Mouse (Mus musculus) kidney, embryonic 14.5 days (tissue): Measurements from ENCODE around the gene Sc5d. TPM values are rescaled to one million over a fixed set of nuclear protein-coding genes. Genes with fewer than 3 reads are reported as not detected.

ENCODE experiments used
- ATAC-seq: fragments of 200-750 bp; cut with Nextera tagmentation; 2 replicates; pipeline ENCODE4 v1.8.0; 2017; ENCODE audit warnings: moderate number of reproducible peaks, mild to moderate bottlenecking, moderate TSS enrichment, moderate library complexity; ENCODE audit not compliant: low FRiP score, low TSS enrichment
- H3K27ac ChIP-seq: fragments of 300-500 bp; sonication (generic); 2 replicates; pipeline ENCODE4 v1.5.1; 2014; ENCODE audit warnings: low read depth, mild to moderate bottlenecking, low read length, moderate library complexity, mixed read lengths
- H3K27me3 ChIP-seq: fragments of 300-500 bp; sonication (generic); 2 replicates; pipeline ENCODE4 v1.6.1; 2014; ENCODE audit warnings: mild to moderate bottlenecking, low read length; ENCODE audit not compliant: control insufficient read depth, insufficient read depth
- H3K36me3 ChIP-seq: fragments of 300-500 bp; sonication (generic); 2 replicates; pipeline ENCODE4 v1.6.1; 2014; ENCODE audit warnings: low read length, mixed read lengths; ENCODE audit not compliant: control insufficient read depth, insufficient read depth
- H3K4me1 ChIP-seq: fragments of 300-500 bp; sonication (generic); 2 replicates; pipeline ENCODE4 v1.6.1; 2014; ENCODE audit warnings: low read length, mixed read lengths; ENCODE audit not compliant: control insufficient read depth, insufficient read depth
- H3K4me2 ChIP-seq: fragments of 300-500 bp; sonication (generic); replicated peaks from 2 replicates; pipeline ENCODE4 v1.6.1; 2014; ENCODE audit warnings: low read depth, mild to moderate bottlenecking, low read length
- H3K4me3 ChIP-seq: fragments of 300-500 bp; sonication (generic); 2 replicates; pipeline ENCODE4 v1.5.1; 2014; ENCODE audit warnings: mild to moderate bottlenecking, low read length
- H3K9ac ChIP-seq: fragments of 300-500 bp; sonication (generic); 2 replicates; pipeline ENCODE4 v1.6.1; 2014; ENCODE audit warnings: low read depth, mild to moderate bottlenecking, low read length, moderate library complexity
- H3K9me3 ChIP-seq: fragments of 300-500 bp; sonication (generic); 2 replicates; pipeline ENCODE4 v1.6.1; 2016; ENCODE audit warnings: low read length; ENCODE audit not compliant: control insufficient read depth
- WGBS: fragments of 180-500 bp; shearing (Covaris S2); extraction: QIAGEN DNeasy Blood & Tissue Kit; methylation state at CpG from one replicate; pipeline ENCODE4 v1.1.7; 2014; 5-methylcytosine and 5-hydroxymethylcytosine counted together
- polyA plus RNA-seq: library from polyadenylated mRNA; unstranded; fragments of >200 nt; fragmentation: Nextera tagmentation; extraction: Ambion mirVana; gene quantifications from 2 replicates; pipeline ENCODE4 v1.2.1, GENCODE M21; 2014

Gene Sc5d
- polyA plus RNA-seq, 1 experiment from 2014 or later: 45.7 TPM

DNA sequence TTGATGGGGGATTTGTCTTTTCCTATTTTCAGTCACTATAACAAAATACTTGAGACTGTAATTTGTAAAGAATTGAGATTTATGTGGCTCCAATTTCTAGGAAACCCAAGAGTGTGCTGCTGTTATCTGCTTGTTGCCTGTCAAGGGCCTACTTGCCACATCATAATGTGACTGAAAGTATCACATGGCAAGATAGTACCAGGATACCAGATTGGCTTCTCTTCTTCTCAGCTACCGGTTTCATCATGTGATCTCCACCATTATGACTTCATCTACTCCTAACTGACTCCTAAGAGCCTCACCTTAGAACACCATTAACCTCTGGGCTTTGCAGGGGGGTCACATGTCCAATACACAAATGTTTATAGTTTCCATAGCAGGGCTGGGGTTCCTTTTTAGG lies 49.9 kb downstream of the Sc5d start:
- Histone ChIP-seq H3K27me3 (no peaks in the 10 kb centered on the region), H3K4me1 (peaks cover 3% of the 10 kb centered on the region; the same call in 1 of the 2 replicates), H3K9ac (no peak overlapping the region), H3K4me2 (no peak overlapping the region), H3K36me3 (no peaks in the 10 kb centered on the region), H3K4me3 (no peak overlapping the region), H3K9me3 (no peaks in the 10 kb centered on the region), H3K27ac (no peak overlapping the region)
- no peak for ATAC-seq
- 85% methylated on average over 1 of the region's 1 CpGs for WGBS

DNA sequence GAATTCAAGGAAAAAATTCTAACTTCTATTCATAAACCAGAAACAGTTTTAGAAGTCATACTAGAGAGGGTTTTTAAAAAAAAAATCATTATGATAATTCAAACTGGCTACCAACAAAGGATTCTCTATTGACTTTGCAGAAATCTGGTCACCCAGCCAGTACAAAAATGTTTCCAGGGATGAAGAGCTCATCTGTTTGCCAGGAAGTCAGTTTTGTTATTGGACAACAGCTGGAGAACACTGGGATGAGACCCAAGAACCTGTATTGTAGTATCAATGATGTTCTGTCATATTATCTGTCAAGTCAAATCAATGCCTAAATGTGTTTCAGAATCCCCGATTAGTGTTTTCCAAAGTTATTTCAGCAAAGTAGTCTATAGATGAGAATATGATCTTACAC lies 50.9 kb downstream of the Sc5d start:
- Histone ChIP-seq H3K4me1 (peaks cover 3% of the 10 kb centered on the region; the same call in 1 of the 2 replicates), H3K4me2 (no peak overlapping the region), H3K27me3 (no peaks in the 10 kb centered on the region), H3K27ac (no peak overlapping the region), H3K9ac (no peak overlapping the region), H3K4me3 (no peak overlapping the region), H3K36me3 (no peaks in the 10 kb centered on the region), H3K9me3 (no peaks in the 10 kb centered on the region)
- 84% methylated on average over 1 of the region's 1 CpGs for WGBS
- no peak for ATAC-seq

DNA sequence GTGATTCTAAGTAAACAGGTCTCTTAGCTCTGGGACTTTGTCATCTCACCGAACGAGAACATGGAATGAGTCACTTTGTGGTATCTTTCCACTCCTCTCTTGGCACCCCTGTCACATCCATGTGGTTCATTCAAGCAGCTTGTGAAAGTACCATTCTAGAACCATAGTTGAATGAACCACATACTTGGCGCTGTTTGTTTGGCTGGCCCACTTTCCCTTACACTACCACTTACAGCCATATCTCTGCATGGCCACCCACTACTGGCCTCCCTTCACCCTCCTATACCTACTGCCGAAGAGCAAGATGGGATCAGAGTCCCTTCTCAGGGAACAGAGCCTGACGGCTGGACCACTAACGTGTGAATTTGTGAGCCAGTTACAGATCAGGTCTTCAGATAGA lies 54.4 kb downstream of the Sc5d start:
- Histone ChIP-seq H3K4me2 (no peak overlapping the region), H3K4me3 (no peak overlapping the region)
- 87% methylated on average over 6 of the region's 6 CpGs for WGBS

GRCm38 (mm10) chr9:42208463-42208862 lies 55.6 kb downstream of the Sc5d start:
- no peak for ATAC-seq
- no peak overlapping the region for H3K9ac ChIP-seq
- H3K36me3 ChIP-seq: no peaks in the 10 kb centered on the region
- no peaks in the 10 kb centered on the region for H3K9me3 ChIP-seq
- no peak overlapping the region for H3K27ac ChIP-seq
- no peaks in the 10 kb centered on the region for H3K27me3 ChIP-seq
- H3K4me3 ChIP-seq: no peak overlapping the region
- peaks cover 11% of the 10 kb centered on the region; the same call in 1 of the 2 replicates for H3K4me1 ChIP-seq
- 26% methylated on average over 5 of the region's 5 CpGs for whole genome bisulfite sequencing
- no peak overlapping the region for H3K4me2 ChIP-seq

More for the DNA sequence above, 54.4 kb downstream of the Sc5d start:
- no peaks in the 10 kb centered on the region for H3K36me3 ChIP-seq
- peaks cover 11% of the 10 kb centered on the region; the same call in 1 of the 2 replicates for H3K4me1 ChIP-seq
- no peak for ATAC-seq
- no peaks in the 10 kb centered on the region for H3K9me3 ChIP-seq
- H3K27me3 ChIP-seq: no peaks in the 10 kb centered on the region
- no peak overlapping the region for H3K27ac ChIP-seq
- no peak overlapping the region for H3K9ac ChIP-seq

DNA sequence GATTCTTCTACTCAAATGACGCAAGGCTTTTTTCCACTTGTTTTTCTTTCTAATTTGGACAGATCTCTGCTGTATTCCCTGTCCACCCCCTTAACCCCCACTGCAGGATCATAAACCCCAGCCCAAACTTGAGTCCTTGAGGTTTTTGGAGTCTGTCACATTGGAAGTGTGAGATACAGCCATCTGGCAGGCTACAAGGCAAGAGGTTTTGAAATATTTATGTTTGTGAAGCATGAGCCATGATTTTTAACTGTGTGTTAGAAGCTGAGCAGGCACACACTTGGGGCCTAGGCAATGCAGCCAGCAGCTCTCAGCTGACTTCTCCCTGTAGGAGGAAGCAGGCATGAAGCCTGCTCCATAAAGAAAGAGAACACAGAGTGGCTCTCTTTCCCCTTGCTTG lies 57.3 kb downstream of the Sc5d start:
- Histone ChIP-seq H3K36me3 (no peaks in the 10 kb centered on the region), H3K27ac (no peak overlapping the region), H3K9me3 (no peaks in the 10 kb centered on the region), H3K4me2 (no peak overlapping the region), H3K9ac (no peak overlapping the region; the same call in 1 of the 2 replicates), H3K4me3 (no peak overlapping the region), H3K27me3 (no peaks in the 10 kb centered on the region), H3K4me1 (peaks cover 11% of the 10 kb centered on the region; the same call in 1 of the 2 replicates)
- peak; percentile 43; the same call in 1 of the 2 replicates for ATAC-seq
- 26% methylated on average over 1 of the region's 1 CpGs for WGBS

DNA sequence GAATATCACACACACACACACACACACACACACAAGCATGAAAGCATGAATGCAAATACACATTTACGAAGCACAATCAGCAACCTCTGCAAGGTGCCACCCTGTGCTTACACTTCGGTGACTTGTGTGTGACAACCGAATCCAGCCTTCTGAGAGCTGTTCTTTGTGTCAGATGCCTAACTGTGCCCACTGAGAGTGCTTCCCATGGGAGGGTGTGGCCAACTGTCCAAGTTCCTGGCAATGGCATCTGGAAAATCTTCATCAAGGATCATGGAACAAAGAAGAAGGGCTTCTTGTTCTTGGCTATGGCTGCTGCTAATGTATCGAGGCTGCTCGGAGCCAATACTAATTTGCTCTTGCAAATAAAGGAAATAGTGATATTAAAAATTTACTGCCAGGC lies 61.8 kb downstream of the Sc5d start:
- Histone ChIP-seq H3K4me2 (no peak overlapping the region), H3K36me3 (no peaks in the 10 kb centered on the region), H3K9me3 (no peaks in the 10 kb centered on the region), H3K4me1 (peaks cover 10% of the 10 kb centered on the region; the same call in 1 of the 2 replicates), H3K27ac (no peak overlapping the region), H3K27me3 (no peaks in the 10 kb centered on the region), H3K9ac (no peak overlapping the region), H3K4me3 (no peak overlapping the region)
- 89% methylated on average over 5 of the region's 5 CpGs for WGBS
- no peak for ATAC-seq

Other genes starting within 250 kb of the Sc5d start
- gene Sorl1, start 140.0 kb downstream of the Sc5d start, polyA plus RNA-seq: 9.1 and 11.5 TPM in 2 replicates
- gene Tecta, start 135.7 kb upstream of the Sc5d start, polyA plus RNA-seq: 0.24 and 0.43 TPM in 2 replicates
- 6.6 and 7.3 TPM in 2 replicates for gene Tbcel, start 243.6 kb upstream of the Sc5d start, polyA plus RNA-seq